Mouse (Mus musculus) limb, embryonic 10.5 days (tissue): ENCODE results near the gene Olfr807. TPM values are rescaled to one million over a fixed set of nuclear protein-coding genes. Genes with fewer than 3 reads are reported as not detected.

ENCODE experiments used
- DNase-seq: peaks from one replicate; pipeline ENCODE4 v3.0.0-alpha.2; 2017; ENCODE audit warnings: low spot score
- H3K27ac ChIP-seq: fragments of 300-500 bp; sonication (generic); 2 replicates; pipeline ENCODE4 v1.5.1; 2016; ENCODE audit warnings: mild to moderate bottlenecking
- H3K27me3 ChIP-seq: fragments of 300-500 bp; sonication (generic); 2 replicates; pipeline ENCODE4 v1.6.1; 2016; ENCODE audit warnings: low read depth, mild to moderate bottlenecking; ENCODE audit not compliant: poor library complexity, severe bottlenecking
- H3K36me3 ChIP-seq: fragments of 300-500 bp; sonication (generic); 2 replicates; pipeline ENCODE4 v1.6.1; 2016; ENCODE audit warnings: mild to moderate bottlenecking, moderate library complexity
- H3K4me1 ChIP-seq: fragments of 300-500 bp; sonication (generic); 2 replicates; pipeline ENCODE4 v1.6.1; 2016
- H3K4me3 ChIP-seq: fragments of 300-500 bp; sonication (generic); 2 replicates; pipeline ENCODE4 v1.5.1; 2016; ENCODE audit warnings: mild to moderate bottlenecking, moderate library complexity
- H3K9me3 ChIP-seq: fragments of 300-500 bp; sonication (generic); replicated peaks from 2 replicates; pipeline ENCODE4 v1.6.1; 2016; ENCODE audit warnings: mild to moderate bottlenecking
- WGBS: fragments of 180-500 bp; shearing (Covaris S2); methylation state at CpG from one replicate; pipeline ENCODE4 v1.1.7; 2016; 5-methylcytosine and 5-hydroxymethylcytosine counted together
- microRNA-seq: library from miRNA; unstranded; fragments of <30 nt; microRNA quantifications from one replicate; pipeline ENCODE4, GENCODE M21; 2017
- polyA plus RNA-seq: library from polyadenylated mRNA; unstranded; fragments of >200 nt; fragmentation: Nextera tagmentation; extraction: Ambion mirVana; gene quantifications from 2 replicates; pipeline ENCODE4 v1.2.1, GENCODE M21; 2016

The Olfr807 gene
- not detected in 2 replicates for polyA plus RNA-seq

DNA sequence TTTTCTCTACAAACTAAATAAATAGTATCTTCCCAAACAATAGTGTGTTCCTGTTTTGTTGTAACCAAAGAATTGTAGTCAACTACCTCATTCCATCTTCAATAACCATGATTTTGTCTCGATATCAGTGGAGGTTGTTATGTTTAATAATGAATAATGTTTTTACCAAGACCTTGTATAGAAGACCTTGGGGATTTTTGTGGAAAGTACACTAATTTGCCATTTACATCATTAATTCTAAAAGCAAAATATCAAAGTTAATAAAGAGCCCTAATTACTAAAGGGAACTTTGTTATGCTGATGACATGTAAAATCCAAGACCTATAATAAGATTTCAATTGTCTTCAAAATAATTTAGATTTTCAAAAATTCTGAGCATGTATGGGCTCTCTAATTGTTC is at the start of gene Olfr807:
Olfr807 (minus strand) TSS at position 101 of the 400 bp plus-strand sequence.
- Histone ChIP-seq H3K4me1 (no peaks in the 10 kb centered on the region), H3K4me3 (no peak within 1 kb of the TSS), H3K36me3 (no peaks in the 10 kb centered on the region), H3K27me3 (no peaks in the 10 kb centered on the region), H3K27ac (no peak within 1 kb of the TSS), H3K9me3 (no peaks in the 10 kb centered on the region)
- DNase-seq, result no peak
- 91% methylated on average over 1 of the region's 1 CpGs for WGBS

DNA sequence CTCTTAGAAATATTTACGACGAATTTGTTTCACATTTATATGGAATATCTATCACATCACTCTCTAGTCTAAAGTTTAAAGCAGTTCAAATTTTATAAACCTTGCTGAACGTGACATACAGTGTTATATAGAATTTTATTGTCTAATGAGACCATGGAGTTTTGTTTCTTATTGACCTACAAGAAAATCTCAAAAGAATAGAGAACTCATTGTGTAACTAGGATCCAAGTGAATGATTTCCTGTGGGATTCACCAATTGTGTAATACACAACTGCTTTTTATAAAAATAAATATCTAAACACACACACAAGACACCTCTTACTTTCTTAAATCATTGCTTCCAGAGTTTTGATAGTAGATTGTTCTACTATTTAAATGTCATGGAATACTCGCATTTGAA is 46.7 kb upstream of the Olfr807 start, which contains the start of gene Olfr811:
Olfr811 (minus strand) TSS at position 101 of the 400 bp plus-strand sequence.
- H3K4me1 ChIP-seq, result no peaks in the 10 kb centered on the region
- no peaks in the 10 kb centered on the region for H3K9me3 ChIP-seq
- no peaks in the 10 kb centered on the region for H3K27me3 ChIP-seq
- WGBS, result 90% methylated on average over 4 of the region's 4 CpGs
- H3K27ac ChIP-seq, result no peak within 1 kb of the TSS
- no peak within 1 kb of the TSS for H3K4me3 ChIP-seq
- H3K36me3 ChIP-seq, result no peaks in the 10 kb centered on the region
- DNase-seq, result no peak

DNA sequence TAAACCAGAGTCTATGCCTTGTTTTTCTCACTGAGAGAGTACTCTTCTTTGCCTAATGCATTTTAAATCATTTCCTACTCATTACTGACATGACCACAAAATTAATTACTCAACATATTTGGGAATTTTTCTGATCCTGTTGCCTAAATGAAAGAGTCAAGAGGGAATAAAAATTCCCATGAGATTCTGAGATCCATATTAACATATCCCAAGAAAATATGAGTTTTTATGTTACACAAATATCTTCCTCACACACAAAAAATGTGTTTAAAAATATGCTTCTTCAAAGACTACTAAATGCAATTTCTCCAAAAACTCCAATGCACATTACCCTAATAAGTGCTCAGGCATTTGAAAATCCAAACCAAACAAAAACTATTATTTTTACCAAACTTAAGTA is 37.2 kb upstream of the Olfr807 start, which contains the start of gene Olfr810:
Olfr810 (minus strand) TSS at position 101 of the 400 bp plus-strand sequence.
- no peak within 1 kb of the TSS for H3K4me3 ChIP-seq
- no peaks in the 10 kb centered on the region for H3K36me3 ChIP-seq
- no peaks in the 10 kb centered on the region for H3K9me3 ChIP-seq
- H3K27ac ChIP-seq, result no peak within 1 kb of the TSS
- no peak for DNase-seq
- no peaks in the 10 kb centered on the region for H3K27me3 ChIP-seq
- H3K4me1 ChIP-seq, result no peaks in the 10 kb centered on the region

DNA sequence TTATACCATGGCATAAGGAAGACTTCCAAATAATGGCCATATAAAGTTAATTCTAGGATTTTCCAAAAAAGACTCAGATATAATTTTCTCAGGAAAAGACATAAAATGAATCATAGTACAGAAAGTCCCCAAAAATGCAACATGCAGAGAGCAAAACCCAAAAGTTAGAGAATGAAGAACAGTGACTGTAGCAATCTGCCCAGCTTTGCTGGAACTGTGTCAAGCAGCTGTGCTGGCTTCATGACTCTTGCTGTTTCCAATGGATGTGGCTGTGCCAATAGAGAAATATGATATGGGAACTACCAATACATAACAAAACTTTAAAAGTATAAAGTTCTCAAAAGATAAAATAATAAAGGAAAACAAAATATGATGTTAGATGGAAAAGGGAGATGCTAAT is 20.5 kb upstream of the Olfr807 start:
- H3K36me3 ChIP-seq, result no peaks in the 10 kb centered on the region
- H3K27ac ChIP-seq, result no peak overlapping the region
- no peaks in the 10 kb centered on the region for H3K27me3 ChIP-seq
- no peak for DNase-seq
- H3K4me3 ChIP-seq, result no peak overlapping the region
- H3K9me3 ChIP-seq, result no peaks in the 10 kb centered on the region
- no peaks in the 10 kb centered on the region for H3K4me1 ChIP-seq

- Histone ChIP-seq H3K9me3 (no peaks in the 10 kb centered on the region), H3K27ac (no peak within 1 kb of the TSS), H3K4me1 (no peaks in the 10 kb centered on the region), H3K36me3 (no peaks in the 10 kb centered on the region), H3K4me3 (no peak within 1 kb of the TSS), H3K27me3 (no peaks in the 10 kb centered on the region)
- DNase-seq, result no peak
These were observed 16.7 kb upstream of the Olfr807 start, which contains the start of gene Olfr809 for GRCm38 (mm10) chr10:129774338-129774737. Olfr809 (plus strand) TSS chr10:129774638.

DNA sequence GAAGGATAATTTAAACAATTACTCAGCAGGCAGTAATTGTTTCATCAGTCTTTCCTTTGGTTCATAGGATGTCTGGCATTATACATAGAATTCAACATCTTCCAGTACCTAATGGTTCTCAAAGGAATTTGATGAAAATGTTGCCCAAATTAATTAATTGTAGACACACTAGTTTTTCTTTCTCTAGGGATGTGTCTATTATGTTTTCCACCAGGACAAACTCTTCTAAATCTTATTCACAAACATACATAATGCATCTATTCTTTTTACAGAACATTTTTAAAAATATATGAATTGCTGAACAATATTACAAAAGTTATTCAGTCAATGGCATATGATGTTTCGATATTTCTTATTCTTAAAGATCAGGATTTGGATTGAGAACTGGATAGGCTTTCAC is 7.6 kb upstream of the Olfr807 start, which contains the start of gene Olfr808:
Olfr808 (plus strand) TSS at position 301 of the 400 bp plus-strand sequence.
- H3K4me3 ChIP-seq, result no peak within 1 kb of the TSS
- H3K9me3 ChIP-seq, result no peaks in the 10 kb centered on the region
- DNase-seq, result no peak
- no peaks in the 10 kb centered on the region for H3K4me1 ChIP-seq
- no peaks in the 10 kb centered on the region for H3K36me3 ChIP-seq
- no peaks in the 10 kb centered on the region for H3K27me3 ChIP-seq
- 93% methylated on average over 1 of the region's 1 CpGs for WGBS
- no peak within 1 kb of the TSS for H3K27ac ChIP-seq

- H3K4me1 ChIP-seq, result no peaks in the 10 kb centered on the region
- no peak for DNase-seq
- H3K36me3 ChIP-seq, result no peaks in the 10 kb centered on the region
- H3K9me3 ChIP-seq, result no peaks in the 10 kb centered on the region
- no peak within 1 kb of the TSS for H3K4me3 ChIP-seq
- no peak within 1 kb of the TSS for H3K27ac ChIP-seq
- no peaks in the 10 kb centered on the region for H3K27me3 ChIP-seq
These were observed 15.8 kb downstream of the Olfr807 start, which contains the start of gene Olfr806 for GRCm38 (mm10) chr10:129741821-129742220. Olfr806 (minus strand) TSS chr10:129741921.

DNA sequence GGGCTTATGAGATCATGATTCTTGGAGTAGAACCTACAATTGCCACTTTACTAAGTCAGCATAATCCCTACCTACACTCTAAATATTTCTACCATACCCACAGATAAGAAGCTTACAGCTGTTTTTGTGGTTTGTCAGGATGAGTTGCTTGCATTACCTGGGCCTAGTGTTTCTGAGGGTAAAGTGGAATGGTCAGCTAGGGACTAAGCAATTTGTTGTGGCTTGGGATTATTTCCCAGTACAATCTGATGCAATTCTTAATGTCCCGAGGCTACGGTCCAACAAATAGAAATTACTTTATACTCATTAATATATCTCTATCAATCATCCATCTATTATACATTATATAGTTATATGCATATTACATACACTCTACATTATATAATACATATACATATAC is 28.3 kb downstream of the Olfr807 start, which contains the start of gene Olfr805:
Olfr805 (minus strand) TSS at position 101 of the 400 bp plus-strand sequence.
- no peaks in the 10 kb centered on the region for H3K9me3 ChIP-seq
- no peak for DNase-seq
- 98% methylated on average over 2 of the region's 2 CpGs for WGBS
- H3K36me3 ChIP-seq, result no peaks in the 10 kb centered on the region
- H3K27ac ChIP-seq, result no peak within 1 kb of the TSS
- no peaks in the 10 kb centered on the region for H3K27me3 ChIP-seq
- H3K4me1 ChIP-seq, result no peaks in the 10 kb centered on the region
- H3K4me3 ChIP-seq, result no peak within 1 kb of the TSS

Small RNAs within 50 kb of the gene (microRNA-seq; reads per million reads assigned to microRNA genes)
- gene Gm24485, result not detected

Other genes starting within 250 kb of the Olfr807 start
- not detected in 2 replicates for gene Olfr791, start 236.0 kb downstream of the Olfr807 start, polyA plus RNA-seq
- not detected in 2 replicates for gene Olfr792, start 218.6 kb downstream of the Olfr807 start, polyA plus RNA-seq
- not detected in 2 replicates for gene Olfr794, start 190.1 kb downstream of the Olfr807 start, polyA plus RNA-seq
- not detected in 2 replicates for gene Olfr796, start 145.2 kb downstream of the Olfr807 start, polyA plus RNA-seq
- not detected in 2 replicates for gene Olfr798, start 129.9 kb downstream of the Olfr807 start, polyA plus RNA-seq
- not detected in 2 replicates for gene Olfr799, start 120.3 kb downstream of the Olfr807 start, polyA plus RNA-seq
- gene Olfr800, start 100.1 kb downstream of the Olfr807 start, polyA plus RNA-seq, result not detected in 2 replicates
- not detected in 2 replicates for gene Olfr801, start 83.9 kb downstream of the Olfr807 start, polyA plus RNA-seq
- 0.03 TPM in 1 of 2 replicates, not detected in the other for gene Olfr802, start 69.6 kb downstream of the Olfr807 start, polyA plus RNA-seq
- gene Olfr803, start 63.5 kb downstream of the Olfr807 start, polyA plus RNA-seq, result not detected in 2 replicates
- gene Olfr804, start 54.6 kb downstream of the Olfr807 start, polyA plus RNA-seq, result not detected in 2 replicates
- gene Olfr805, start 28.4 kb downstream of the Olfr807 start, polyA plus RNA-seq, result not detected in 2 replicates
- gene Olfr806, start 15.9 kb downstream of the Olfr807 start, polyA plus RNA-seq, result not detected in 2 replicates
- not detected in 2 replicates for gene Olfr808, start 7.7 kb upstream of the Olfr807 start, polyA plus RNA-seq
- gene Olfr809, start 16.8 kb upstream of the Olfr807 start, polyA plus RNA-seq, result not detected in 2 replicates
- gene Olfr810, start 37.1 kb upstream of the Olfr807 start, polyA plus RNA-seq, result not detected in 2 replicates
- not detected in 2 replicates for gene Olfr811, start 46.6 kb upstream of the Olfr807 start, polyA plus RNA-seq
- gene Olfr812, start 88.3 kb upstream of the Olfr807 start, polyA plus RNA-seq, result not detected in 2 replicates
- not detected in 2 replicates for gene Olfr813, start 97.6 kb upstream of the Olfr807 start, polyA plus RNA-seq
- not detected in 2 replicates for gene Olfr814, start 122.1 kb upstream of the Olfr807 start, polyA plus RNA-seq
- gene Olfr815, start 148.1 kb upstream of the Olfr807 start, polyA plus RNA-seq, result not detected in 2 replicates
- not detected in 2 replicates for gene Olfr816, start 157.8 kb upstream of the Olfr807 start, polyA plus RNA-seq
- gene Olfr818, start 191.3 kb upstream of the Olfr807 start, polyA plus RNA-seq, result not detected in 2 replicates
- gene Olfr819, start 209.5 kb upstream of the Olfr807 start, polyA plus RNA-seq, result not detected in 2 replicates
- not detected in 2 replicates for gene Olfr247, start 218.3 kb upstream of the Olfr807 start, polyA plus RNA-seq
- gene Gm10310, start 227.3 kb upstream of the Olfr807 start, polyA plus RNA-seq, result not detected in 2 replicates